Mouse (Mus musculus): ENCODE measurements around the gene Iqschfp.
A peak's percentile ranks its signal among the peaks of the same experiment; 100 is the strongest.

Gene Iqschfp

DNA sequence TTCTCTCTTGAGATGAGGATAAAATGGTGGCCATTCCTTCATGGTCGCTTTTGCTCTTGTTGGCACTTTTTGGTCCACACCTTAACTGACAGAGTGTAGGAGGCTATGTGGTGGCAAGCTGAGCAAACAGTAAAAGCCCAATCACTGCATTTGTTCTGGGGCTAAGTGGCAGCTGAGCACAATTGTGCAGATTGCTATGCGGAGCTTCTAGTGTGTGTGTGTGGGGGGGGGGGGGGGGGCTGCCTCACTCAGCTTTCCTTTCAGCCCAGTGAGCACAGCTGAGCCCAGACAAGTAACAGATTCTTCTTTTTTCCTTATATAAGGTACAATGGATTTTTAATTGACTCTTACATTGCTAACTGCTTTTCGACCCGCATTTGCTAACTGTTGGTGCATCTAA lies 110.4 kb downstream of the Iqschfp start:
- Histone ChIP-seq H3K36me3 (ENCODE audit: control insufficient read depth, insufficient read depth, low read length, poor library complexity, severe bottlenecking) (no peaks in the 10 kb centered on the region), H3K27me3 (ENCODE audit: control insufficient read depth, insufficient read depth, low read length, poor library complexity, severe bottlenecking) (no peaks in the 10 kb centered on the region)
- DNase-seq (ENCODE audit: low read depth, low spot score): no peak

DNA sequence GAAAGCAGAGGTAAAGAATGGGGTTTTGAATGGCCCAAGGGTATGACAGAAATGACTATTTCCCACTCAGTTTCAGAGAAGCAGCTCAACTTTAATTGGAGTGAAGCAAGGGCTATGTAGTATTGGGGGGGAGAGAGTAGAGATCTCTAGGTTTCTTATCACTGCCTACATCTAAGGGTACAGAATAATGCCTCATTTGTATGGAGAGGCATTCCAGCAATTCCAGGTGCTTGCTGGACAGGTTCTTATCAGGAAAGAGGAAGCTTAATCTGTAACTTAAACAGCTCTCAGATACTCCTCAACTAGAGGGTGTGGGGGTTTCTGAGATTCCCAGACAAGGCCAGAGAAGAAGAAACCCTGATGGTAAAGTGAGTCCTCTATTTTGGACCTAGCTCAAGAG lies 120.3 kb downstream of the Iqschfp start:
- DNase-seq (ENCODE audit: low read depth, low spot score): no peak
- Histone ChIP-seq H3K36me3 (ENCODE audit: control insufficient read depth, insufficient read depth, low read length, poor library complexity, severe bottlenecking) (no peaks in the 10 kb centered on the region), H3K27me3 (ENCODE audit: control insufficient read depth, insufficient read depth, low read length, poor library complexity, severe bottlenecking) (no peaks in the 10 kb centered on the region)

DNA sequence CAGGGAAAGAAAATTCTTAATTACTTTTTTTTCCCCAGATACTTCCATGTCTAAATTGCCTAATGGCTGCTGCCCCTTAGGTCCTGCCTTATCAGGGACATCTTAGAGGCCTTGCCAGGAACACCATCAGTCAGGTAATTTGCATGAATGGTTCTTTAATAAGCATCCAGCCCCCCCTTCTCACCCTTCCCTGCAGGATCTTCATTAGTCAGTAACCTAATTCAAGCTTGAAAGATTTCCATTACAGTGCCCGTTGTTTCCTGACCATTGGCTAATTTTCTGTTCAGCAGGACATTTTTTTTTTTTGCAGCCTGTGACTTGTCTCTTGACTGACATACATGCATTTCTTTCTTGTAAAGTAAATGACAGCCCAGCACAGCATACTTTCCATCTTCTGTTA lies 123.8 kb downstream of the Iqschfp start:
- no peaks in the 10 kb centered on the region for H3K36me3 ChIP-seq (ENCODE audit: control insufficient read depth, insufficient read depth, low read length, poor library complexity, severe bottlenecking)
- no peak for DNase-seq (ENCODE audit: low read depth, low spot score)
- H3K27me3 ChIP-seq (ENCODE audit: control insufficient read depth, insufficient read depth, low read length, poor library complexity, severe bottlenecking): no peaks in the 10 kb centered on the region

DNA sequence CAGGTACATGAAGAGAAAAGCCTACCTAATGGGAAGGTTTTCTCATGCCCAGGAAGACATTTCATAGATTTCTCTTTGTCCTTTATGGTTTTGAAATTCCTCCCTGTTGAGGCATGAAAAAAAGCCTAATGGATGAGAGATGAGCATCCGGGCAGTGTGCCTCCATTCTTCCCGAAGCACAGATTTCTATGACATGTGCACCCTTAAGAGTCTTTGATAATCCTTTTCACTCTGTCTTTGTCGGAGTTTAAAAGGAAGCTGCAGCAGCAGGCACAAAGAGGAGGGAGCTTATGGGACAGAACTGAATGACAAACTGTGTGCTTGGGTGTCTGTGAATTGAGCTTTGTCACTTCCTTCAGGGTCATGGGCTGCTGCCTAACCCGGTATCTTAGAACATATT lies 127.4 kb downstream of the Iqschfp start:
- H3K27me3 ChIP-seq (ENCODE audit: control insufficient read depth, insufficient read depth, low read length, poor library complexity, severe bottlenecking): no peaks in the 10 kb centered on the region
- DNase-seq (ENCODE audit: low read depth, low spot score): no peak
- H3K36me3 ChIP-seq (ENCODE audit: control insufficient read depth, insufficient read depth, low read length, poor library complexity, severe bottlenecking): no peaks in the 10 kb centered on the region

DNA sequence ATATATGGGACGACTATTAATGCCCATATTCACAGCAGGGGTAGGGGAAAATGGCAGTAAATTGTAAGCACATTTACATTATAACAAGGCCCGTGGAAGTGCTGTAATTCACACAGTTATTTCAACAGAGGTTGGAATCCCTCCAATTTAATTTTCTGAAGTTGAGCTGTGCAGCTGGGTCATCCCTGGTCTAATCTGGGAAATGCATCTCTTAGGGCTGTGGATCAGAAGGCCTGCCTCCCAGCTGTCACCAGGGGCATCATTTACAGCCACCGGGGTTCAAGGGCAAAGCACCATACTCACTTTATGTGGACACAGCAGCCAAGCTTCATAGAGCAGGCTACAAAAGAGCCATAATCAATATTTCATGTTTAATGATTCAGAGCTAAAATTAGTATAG lies 144.1 kb downstream of the Iqschfp start:
- no peaks in the 10 kb centered on the region for H3K36me3 ChIP-seq (ENCODE audit: control insufficient read depth, insufficient read depth, low read length, poor library complexity, severe bottlenecking)
- no peak for DNase-seq (ENCODE audit: low read depth, low spot score)
- H3K27me3 ChIP-seq (ENCODE audit: control insufficient read depth, insufficient read depth, low read length, poor library complexity, severe bottlenecking): no peaks in the 10 kb centered on the region

DNA sequence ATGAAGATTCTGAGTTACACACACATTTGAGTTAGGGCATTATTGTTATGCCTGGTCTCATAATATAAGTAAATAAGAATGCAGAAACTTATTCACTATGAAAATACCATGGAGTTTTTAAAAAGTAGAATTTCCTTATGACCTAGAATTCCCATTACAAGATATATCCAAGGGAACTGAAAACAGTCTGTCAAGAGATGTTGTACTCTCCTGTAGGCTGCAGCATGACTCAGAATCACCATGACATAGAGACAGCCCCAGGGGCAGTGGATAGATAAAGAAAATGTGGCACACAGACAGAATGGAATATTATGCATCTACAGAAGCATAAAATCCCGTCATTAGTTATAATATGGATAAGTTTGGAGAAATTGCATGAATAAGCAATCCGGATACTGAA lies 150.9 kb downstream of the Iqschfp start:
- Histone ChIP-seq H3K27me3 (ENCODE audit: control insufficient read depth, insufficient read depth, low read length, poor library complexity, severe bottlenecking) (no peaks in the 10 kb centered on the region), H3K36me3 (ENCODE audit: control insufficient read depth, insufficient read depth, low read length, poor library complexity, severe bottlenecking) (no peaks in the 10 kb centered on the region)
- DNase-seq (ENCODE audit: low read depth, low spot score): no peak

DNA sequence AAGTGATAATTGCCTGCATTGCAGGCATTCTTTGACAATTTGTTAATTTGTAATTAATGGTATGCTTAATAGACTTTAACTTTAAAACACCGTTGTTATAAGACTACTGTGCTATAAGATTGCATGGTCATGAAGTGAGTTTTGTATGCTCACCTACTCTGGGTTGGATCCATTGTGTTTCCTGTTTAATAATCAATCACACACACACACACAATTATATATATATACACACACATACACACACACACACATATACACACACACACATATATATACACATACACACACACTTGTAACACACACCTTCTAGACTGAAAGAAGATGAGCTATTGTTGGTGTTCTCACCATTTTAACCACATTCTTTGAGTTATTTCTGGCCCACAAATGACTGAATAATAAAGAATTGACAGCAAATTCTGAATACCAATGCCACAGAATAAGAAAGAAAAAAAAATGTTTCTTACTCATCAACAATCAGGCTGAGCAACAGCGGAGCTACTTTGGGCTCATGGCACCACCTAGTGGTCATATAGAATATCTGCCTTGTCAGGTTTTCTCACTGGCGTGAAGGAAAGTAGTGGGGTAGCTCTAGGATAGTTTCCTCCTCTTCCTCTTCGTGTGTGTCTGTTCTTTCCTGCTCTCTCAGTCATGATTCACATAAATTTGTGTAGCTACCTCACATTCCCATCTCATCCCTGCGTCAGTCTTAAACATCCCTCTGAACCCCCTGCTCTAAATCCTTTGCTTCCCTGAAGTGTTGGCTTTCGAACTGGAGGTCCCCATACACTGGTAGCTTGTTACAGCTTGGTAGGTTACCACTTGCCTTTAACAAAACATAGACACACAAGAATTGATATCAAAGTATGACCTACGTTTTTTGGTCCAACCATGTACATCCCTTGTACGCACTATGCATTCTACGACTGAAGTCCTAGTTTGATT lies 153.7 kb downstream of the Iqschfp start:
- no peaks in the 10 kb centered on the region for H3K27me3 ChIP-seq (ENCODE audit: control insufficient read depth, insufficient read depth, low read length, poor library complexity, severe bottlenecking)
- H3K36me3 ChIP-seq (ENCODE audit: control insufficient read depth, insufficient read depth, low read length, poor library complexity, severe bottlenecking): no peaks in the 10 kb centered on the region
- DNase-seq (ENCODE audit: low read depth, low spot score): peak; percentile 51

DNA sequence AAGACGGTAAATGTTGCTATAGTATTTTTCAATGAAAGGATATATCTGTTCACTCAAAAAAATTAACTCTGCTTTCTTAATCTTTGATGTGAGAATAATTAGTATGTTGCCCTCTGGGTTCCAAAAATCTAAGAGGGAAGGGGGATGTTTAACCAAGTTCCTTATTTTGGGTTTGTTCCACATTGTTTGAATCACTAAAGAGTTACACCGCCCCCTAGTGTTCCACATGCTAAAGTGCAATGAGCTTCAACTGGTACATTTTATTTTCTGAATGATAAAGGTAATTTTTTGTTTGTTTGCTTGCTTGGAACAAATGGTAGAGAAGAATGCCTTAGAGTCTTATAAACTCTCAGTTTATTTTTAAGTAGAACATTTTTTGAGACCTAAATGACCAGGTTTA lies 161.5 kb downstream of the Iqschfp start:
- no peaks in the 10 kb centered on the region for H3K36me3 ChIP-seq (ENCODE audit: control insufficient read depth, insufficient read depth, low read length, poor library complexity, severe bottlenecking)
- no peaks in the 10 kb centered on the region for H3K27me3 ChIP-seq (ENCODE audit: control insufficient read depth, insufficient read depth, low read length, poor library complexity, severe bottlenecking)
- peak; percentile 55 for DNase-seq (ENCODE audit: low read depth, low spot score)

DNA sequence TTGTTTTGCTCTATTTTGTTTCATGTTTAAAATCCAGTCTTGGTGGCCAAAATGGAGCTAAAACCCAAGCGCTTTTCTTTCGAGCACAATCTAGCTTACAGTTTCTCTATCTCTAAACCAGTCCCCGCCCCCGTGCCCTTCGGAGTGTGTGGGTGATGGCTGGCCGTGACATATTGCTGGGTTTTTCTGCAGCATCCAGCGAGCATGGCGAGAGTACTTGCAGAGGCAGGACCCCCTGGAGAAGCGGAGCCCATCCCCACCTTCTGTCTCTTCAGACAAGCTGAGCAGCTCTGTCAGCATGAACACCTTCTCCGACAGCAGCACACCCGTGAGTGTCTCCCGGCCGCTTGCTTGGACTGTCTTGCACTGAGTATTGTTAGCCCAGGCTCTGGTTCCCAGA lies 163.0 kb downstream of the Iqschfp start:
- DNase-seq (ENCODE audit: low read depth, low spot score): no peak
- Histone ChIP-seq H3K27me3 (ENCODE audit: control insufficient read depth, insufficient read depth, low read length, poor library complexity, severe bottlenecking) (no peaks in the 10 kb centered on the region), H3K36me3 (ENCODE audit: control insufficient read depth, insufficient read depth, low read length, poor library complexity, severe bottlenecking) (no peaks in the 10 kb centered on the region)

DNA sequence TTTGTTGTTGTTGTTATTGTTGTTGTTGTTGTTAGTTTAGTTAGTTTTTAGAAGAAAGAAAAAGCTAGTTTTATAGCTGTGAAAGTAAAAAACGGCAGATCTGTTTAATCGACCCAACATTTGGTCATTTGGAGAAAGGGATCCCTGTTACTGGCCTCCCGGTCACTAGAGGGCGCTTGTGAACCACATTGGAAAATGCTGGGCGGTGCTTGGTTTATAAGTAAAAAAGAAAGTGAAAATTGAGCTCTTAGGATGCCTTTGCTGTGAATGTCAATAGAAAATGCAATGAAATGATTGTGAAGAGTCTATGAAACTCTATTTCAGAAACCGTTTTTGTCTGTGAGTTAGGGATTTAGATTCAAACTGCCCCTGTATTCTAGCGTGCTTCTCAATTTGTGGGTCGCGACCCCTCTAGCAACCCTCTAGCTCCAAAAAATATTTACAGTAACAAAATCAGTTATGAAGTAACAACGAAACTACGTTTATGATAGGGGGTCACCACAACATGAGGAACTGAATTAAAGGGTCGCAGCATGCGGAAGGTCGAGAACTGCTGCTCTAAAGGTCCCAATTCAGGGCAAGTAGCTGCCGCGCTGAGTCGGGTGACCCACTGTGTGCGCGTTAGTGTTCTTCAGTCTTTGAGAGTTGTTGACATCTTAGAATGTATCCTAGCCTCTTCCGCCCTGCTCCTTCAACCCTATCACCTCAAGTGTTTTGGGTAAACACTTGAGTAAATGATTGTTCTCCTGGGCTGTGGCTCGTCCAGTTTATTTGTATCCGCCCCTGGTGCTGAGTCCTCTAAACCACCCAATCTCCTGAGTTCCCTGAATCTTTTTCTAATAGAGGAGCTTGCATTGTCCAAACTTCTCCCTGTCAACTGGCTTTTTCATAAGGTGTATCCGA lies 164.6 kb downstream of the Iqschfp start:
- Histone ChIP-seq H3K36me3 (ENCODE audit: control insufficient read depth, insufficient read depth, low read length, poor library complexity, severe bottlenecking) (no peaks in the 10 kb centered on the region), H3K27me3 (ENCODE audit: control insufficient read depth, insufficient read depth, low read length, poor library complexity, severe bottlenecking) (no peaks in the 10 kb centered on the region)
- peak; percentile 70 for DNase-seq (ENCODE audit: low read depth, low spot score)

DNA sequence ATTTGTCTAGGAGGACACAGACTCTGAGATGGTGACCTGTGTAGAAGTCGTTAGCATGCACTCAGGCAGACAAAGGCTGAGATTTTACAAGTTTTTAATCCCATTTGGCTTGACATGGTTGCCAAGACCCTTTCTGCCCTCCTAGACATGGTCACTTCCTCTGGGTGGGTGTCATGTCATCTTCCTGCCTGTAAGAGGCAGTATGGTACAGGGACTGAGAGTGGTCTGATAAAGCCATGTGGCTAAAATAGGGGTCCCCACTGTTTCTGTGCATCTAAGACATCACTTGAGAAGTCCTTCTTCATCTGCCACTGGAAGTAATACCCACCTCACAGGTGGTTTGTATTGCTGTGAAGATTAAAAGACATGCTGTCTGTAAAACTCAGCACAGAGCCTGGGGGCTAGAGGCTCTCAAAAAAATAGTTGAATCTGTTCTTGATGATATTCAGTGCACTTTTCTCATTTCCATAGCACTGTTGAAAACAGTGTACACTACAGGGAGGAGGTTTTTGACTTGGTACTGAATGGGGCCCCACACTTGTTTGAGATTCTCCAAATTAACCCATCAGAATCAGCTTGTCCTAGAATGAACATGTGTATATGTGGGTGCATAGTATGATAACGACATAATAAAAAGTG lies 167.2 kb downstream of the Iqschfp start:
- Histone ChIP-seq H3K27me3 (ENCODE audit: control insufficient read depth, insufficient read depth, low read length, poor library complexity, severe bottlenecking) (no peaks in the 10 kb centered on the region), H3K36me3 (ENCODE audit: control insufficient read depth, insufficient read depth, low read length, poor library complexity, severe bottlenecking) (no peaks in the 10 kb centered on the region)
- DNase-seq (ENCODE audit: low read depth, low spot score): no peak

DNA sequence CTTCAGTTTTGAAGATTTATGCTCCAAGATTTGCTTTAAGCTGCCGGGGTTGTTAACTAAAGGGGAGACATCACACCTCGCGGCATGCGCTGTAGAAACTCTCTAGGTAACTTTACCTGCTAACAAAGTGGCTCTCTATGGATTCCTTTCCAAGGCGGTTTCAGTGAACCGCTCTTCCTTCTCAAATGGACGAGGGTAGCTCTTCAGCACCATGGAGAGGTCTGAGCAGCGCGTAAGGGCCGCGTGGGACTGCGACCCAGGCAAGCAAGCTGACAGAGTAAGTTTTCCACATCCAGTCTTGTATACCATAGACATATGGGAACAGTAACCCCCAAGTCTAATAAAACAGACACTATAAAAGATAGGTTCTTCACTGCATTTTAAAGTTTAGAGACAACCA lies 172.7 kb downstream of the Iqschfp start, which contains the start of gene Schip1:
Schip1 (plus strand) TSS at position 72 of the 400 bp plus-strand sequence.
- DNase-seq (ENCODE audit: low read depth, low spot score): no peak
- Histone ChIP-seq H3K36me3 (ENCODE audit: control insufficient read depth, insufficient read depth, low read length, poor library complexity, severe bottlenecking) (no peaks in the 10 kb centered on the region), H3K27me3 (ENCODE audit: control insufficient read depth, insufficient read depth, low read length, poor library complexity, severe bottlenecking) (no peaks in the 10 kb centered on the region)

DNA sequence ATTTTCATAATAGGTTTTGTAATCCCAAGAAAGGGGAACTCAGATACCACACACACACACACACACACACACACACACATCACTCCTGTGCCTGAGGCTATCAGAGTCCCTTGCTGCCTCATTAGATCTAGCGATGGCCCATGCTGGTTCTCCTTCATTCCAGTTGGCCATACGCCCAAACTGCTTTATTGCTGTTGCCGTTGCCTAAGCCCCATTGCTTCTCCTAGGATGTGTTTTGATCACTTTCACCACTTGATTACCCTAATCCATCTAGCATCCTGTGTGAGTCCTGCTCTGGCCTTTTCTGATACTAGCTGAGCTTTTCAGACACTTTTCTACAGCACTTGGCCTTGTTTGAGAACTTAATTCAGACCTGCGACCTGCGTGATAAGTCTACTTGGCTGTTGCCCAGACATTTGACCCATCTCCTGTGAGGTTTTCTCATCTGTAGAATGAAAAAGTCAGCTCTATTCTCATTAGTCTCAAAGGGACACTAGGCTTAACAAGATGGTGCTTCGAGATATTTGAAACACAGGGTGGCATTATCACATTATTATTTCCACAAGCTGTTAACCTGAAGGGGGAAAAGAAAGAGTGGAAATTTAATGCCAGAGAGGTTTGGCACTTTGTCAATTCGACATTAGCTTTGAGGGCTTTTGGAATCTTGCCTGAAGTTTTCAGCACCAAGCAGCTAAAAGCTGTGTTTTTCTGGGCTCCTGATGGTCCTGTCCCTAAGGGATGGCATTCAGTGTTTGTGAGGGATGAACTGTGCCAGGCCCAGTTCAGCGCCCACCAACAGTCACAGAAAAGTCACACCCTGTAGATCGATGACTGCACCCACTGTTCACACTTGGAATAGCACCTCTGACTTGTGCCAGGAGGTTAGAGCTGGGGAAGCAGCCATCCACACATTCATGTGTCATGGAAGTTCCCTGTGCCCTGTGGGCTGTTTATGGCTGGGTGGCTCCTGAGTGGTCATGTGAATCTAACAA lies 179.7 kb downstream of the Iqschfp start:
- H3K27me3 ChIP-seq (ENCODE audit: control insufficient read depth, insufficient read depth, low read length, poor library complexity, severe bottlenecking): no peaks in the 10 kb centered on the region
- no peak for DNase-seq (ENCODE audit: low read depth, low spot score)
- H3K36me3 ChIP-seq (ENCODE audit: control insufficient read depth, insufficient read depth, low read length, poor library complexity, severe bottlenecking): no peaks in the 10 kb centered on the region

DNA sequence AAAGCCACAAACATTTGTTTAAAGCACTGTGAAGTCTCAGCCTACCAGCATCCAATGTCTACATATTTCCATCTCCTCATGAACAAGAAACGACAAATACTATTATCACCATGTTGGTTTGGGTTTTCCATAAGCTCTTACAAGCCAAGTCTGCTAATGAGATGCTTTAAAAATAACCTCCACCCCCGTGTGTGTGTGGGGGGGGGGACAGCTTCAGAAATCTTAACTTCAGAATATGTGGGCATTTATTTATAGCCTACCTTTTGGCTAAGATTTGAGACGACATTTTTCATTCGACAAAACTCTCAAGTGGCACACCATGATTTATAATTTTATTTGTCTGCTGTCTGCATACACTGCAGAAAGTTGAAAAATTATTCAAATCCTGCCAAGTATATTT lies 185.4 kb downstream of the Iqschfp start:
- Histone ChIP-seq H3K27me3 (ENCODE audit: control insufficient read depth, insufficient read depth, low read length, poor library complexity, severe bottlenecking) (no peaks in the 10 kb centered on the region), H3K36me3 (ENCODE audit: control insufficient read depth, insufficient read depth, low read length, poor library complexity, severe bottlenecking) (no peaks in the 10 kb centered on the region)
- no peak for DNase-seq (ENCODE audit: low read depth, low spot score)

All from splenic B cell, adult 2 months (primary cell).